Mouse (Mus musculus) small intestine, adult 2 months (tissue): ENCODE results near the gene AU015836.
"Not testable (repeated sequence)": the region's sequence is repeated elsewhere in the genome, so short reads cannot be mapped to it uniquely, and the experiment has no call there.

Source experiments
- CTCF ChIP-seq: fragments of 200-500 bp; IDR thresholded peaks from 2 replicates; pipeline ENCODE4 v1.5.1; 2012; ENCODE audit warnings: low read depth, mild to moderate bottlenecking, control low read depth, inconsistent platforms, low read length, moderate library complexity, mixed read lengths; ENCODE audit not compliant: insufficient replicate concordance, insufficient read length; ENCODE audit errors: extremely low read depth
- POLR2A ChIP-seq: fragments of 200-500 bp; IDR thresholded peaks from 2 replicates; pipeline ENCODE4 v1.6.1; 2012; ENCODE audit warnings: low read depth, mild to moderate bottlenecking, control low read depth, inconsistent platforms, low read length, moderate library complexity

GRCm38 (mm10) chrX:93985096-93985495 is 16.6 kb downstream of the AU015836 start:
- TF ChIP-seq POLR2A, CTCF: not testable (repeated sequence)
